Mouse (Mus musculus) testis, adult 2 months (tissue): ENCODE measurements around the gene Gatad2b.

Experiments used
- CTCF ChIP-seq: fragments of 200-500 bp; IDR thresholded peaks from 2 replicates; pipeline ENCODE4 v1.5.1; 2012; ENCODE audit warnings: low read depth, mild to moderate bottlenecking, inconsistent platforms, low read length, moderate library complexity; ENCODE audit not compliant: control insufficient read depth, insufficient read depth, insufficient replicate concordance
- POLR2A ChIP-seq: fragments of 200-500 bp; IDR thresholded peaks from 2 replicates; pipeline ENCODE4 v1.6.1; 2012; ENCODE audit warnings: low read depth, mild to moderate bottlenecking, inconsistent platforms, low read length, moderate library complexity; ENCODE audit not compliant: control insufficient read depth

- TF ChIP-seq CTCF (no peak), POLR2A (no peak)
These were observed 24.8 kb upstream of the Gatad2b start for GRCm38 (mm10) chr3:90268190-90268589.
